Mouse (Mus musculus) left cerebral cortex, postnatal 14 days (tissue): Measurements from ENCODE around the gene Ripor2. TPM values are rescaled to one million over a fixed set of nuclear protein-coding genes. Genes with fewer than 3 reads are reported as not detected.
"Not testable (repeated sequence)": the region's sequence is repeated elsewhere in the genome, so short reads cannot be mapped to it uniquely, and the experiment has no call there.

Experiments used
- DNase-seq, 2 experiments: peaks; one replicate each; pipeline ENCODE4 v3.0.0; 2021 to 2022; ENCODE audit warnings: low spot score in 2 of 2, mixed read lengths in 1 of 2
- intact Hi-C: fragments of 180-260 bp; cut with DNase I; formaldehyde crosslinking; loops from one replicate; pipeline ENCODE4 v1.15.1; 2025
- total RNA-seq, 2 experiments: library from RNA; stranded (reverse); gene quantifications; 2 replicates each; pipeline ENCODE4 v1.2.3; 2021

The Ripor2 gene
- total RNA-seq, 2 experiments from 2014 or later = 74.2 to 75.5 TPM

GRCm38 (mm10) chr13:24734502-24734901 lies 152.5 kb downstream of the Ripor2 start:
- DNase-seq = no peak
- intact Hi-C loops = no loop called here

- no peak for DNase-seq
- intact Hi-C loops = no loop called here
Observed at GRCm38 (mm10) chr13:24735608-24736131, 153.7 kb downstream of the Ripor2 start.

- intact Hi-C loops = no loop called here
- no peak for DNase-seq
Observed at GRCm38 (mm10) chr13:24741028-24741427, 159.0 kb downstream of the Ripor2 start, which contains the start of gene Armh2. Gene Armh2 (plus strand): TSS chr13:24741232.

- intact Hi-C loops = no loop called here
- DNase-seq = no peak
Observed at GRCm38 (mm10) chr13:24747823-24748222, 165.8 kb downstream of the Ripor2 start.

DNA sequence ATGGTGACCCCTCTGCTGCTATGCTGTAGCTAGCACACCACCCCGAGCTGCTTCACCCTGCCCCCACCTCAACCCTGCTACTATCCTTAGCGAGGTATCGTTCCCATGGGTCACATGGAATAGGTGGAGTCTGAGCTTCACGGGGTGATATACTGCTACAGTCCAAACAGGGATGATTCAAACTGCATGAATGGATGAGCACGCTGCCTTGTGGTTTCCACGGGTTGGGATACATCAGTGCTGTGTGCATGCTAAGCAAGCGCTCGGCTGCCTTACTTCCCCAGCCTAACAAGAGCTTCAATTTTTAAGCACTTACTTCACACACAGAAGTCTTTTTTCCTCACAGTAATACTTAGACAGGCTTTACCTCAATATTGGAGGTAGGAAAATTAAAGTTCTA lies 168.8 kb downstream of the Ripor2 start:
- intact Hi-C loops = no loop called here
- DNase-seq = no peak

DNA sequence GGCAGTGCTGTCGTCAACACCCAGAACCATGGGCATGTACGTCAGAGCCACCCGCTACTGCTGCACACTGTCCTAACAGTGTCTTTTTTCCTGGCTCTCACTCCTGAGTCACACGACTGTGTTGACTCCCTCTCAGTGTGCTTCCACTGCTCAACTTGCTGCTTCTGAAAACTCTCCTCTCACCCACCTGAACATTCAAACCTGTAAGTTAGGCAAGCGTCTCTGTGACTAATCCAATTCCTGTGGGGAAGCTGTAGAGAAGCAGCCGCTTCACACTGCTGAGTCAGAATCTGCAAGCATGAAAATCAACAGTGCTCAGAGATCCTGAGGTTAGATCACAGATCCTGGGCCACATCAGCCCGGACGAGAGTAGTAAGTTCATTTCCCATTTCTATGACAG lies 169.4 kb downstream of the Ripor2 start:
- intact Hi-C loops = no loop called here
- DNase-seq = no peak

- intact Hi-C loops = no loop called here
- DNase-seq = no peak
Observed at GRCm38 (mm10) chr13:24756756-24757155, 174.8 kb downstream of the Ripor2 start.

GRCm38 (mm10) chr13:24757820-24758564 lies 176.0 kb downstream of the Ripor2 start:
- intact Hi-C loops = no loop called here
- no peak for DNase-seq

GRCm38 (mm10) chr13:24759451-24759850 lies 177.5 kb downstream of the Ripor2 start:
- intact Hi-C loops = no loop called here
- DNase-seq = no peak

GRCm38 (mm10) chr13:24760351-24760870 lies 178.4 kb downstream of the Ripor2 start:
- intact Hi-C loops = no loop called here
- DNase-seq = no peak

DNA sequence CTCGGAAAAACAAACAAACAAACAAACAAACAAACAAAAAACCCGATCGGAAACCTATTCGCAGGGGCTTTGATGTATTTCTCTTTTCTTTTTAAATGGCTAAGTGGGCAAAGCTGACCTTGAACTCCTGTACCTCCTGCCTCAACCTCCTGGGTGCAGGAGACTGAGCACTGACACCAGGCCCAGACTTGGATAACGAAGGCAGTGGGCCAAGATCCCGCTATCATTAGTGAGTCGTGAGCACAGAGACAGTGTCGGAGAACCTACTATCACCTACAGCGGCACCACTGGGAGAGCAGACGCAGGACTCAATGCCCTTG lies 179.1 kb downstream of the Ripor2 start:
- no peak for DNase-seq
- intact Hi-C loops = no loop called here

DNA sequence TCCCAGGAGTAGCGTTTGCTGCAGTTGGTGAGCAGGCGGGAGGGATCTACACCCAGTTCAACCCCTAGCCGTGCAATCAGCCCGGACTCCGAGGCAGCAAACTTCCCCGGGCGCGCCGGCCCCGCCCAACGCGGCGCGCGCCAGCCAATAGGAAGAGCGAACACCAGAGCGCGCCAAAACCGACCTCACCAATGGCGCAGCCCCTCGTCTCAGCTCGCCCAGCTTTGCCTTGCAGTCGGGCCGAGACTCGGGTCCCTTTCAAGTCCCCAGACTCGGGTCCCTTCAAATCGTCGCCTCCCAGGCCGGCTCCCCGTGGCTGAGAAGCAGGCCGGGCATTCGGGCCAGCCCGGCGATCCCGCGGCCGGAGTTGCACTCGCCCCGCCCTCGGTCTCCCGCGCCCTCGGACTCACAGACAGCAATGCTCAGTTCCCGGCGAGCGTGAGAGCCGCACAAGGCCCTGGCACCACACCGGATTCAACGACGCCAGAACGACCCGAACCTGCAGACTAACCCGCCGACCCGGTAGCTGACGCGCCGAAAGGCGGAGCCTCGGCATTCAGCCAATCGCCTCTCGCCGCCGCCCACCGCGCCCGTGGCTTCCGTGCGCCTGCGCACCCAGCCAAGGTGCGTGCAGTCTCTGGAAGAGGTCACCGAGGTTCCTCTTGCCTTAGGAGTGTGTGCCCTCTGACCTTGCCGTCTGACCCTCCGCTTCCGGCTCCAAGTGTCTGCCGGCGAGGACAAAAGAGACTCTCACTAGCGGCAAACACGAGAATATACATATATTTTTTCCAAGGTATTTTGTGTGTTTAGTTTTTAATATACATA lies 179.6 kb downstream of the Ripor2 start, which contains the start of gene Gmnn:
TSS of gene Gmnn (minus strand) at position 521 of the 825 bp plus-strand sequence.
- intact Hi-C loops = no loop called here
- DNase-seq = peak; percentile 70 to 81

- intact Hi-C loops = no loop called here
Observed at GRCm38 (mm10) chr13:24762254-24762653, 180.3 kb downstream of the Ripor2 start.

GRCm38 (mm10) chr13:24767809-24768208 lies 185.8 kb downstream of the Ripor2 start:
- DNase-seq, intact Hi-C loops: not testable (repeated sequence)

More at GRCm38 (mm10) chr13:24762254-24762653, 180.3 kb downstream of the Ripor2 start:
- no peak for DNase-seq

- intact Hi-C loops, DNase-seq: not testable (repeated sequence)
Observed at GRCm38 (mm10) chr13:24771482-24771881, 189.5 kb downstream of the Ripor2 start.

- intact Hi-C loops = loop anchor here (2.0 kb wide), 1 partner anchor 293 kb away; no protein-coding TSS in a partner anchor
Observed at GRCm38 (mm10) chr13:24776146-24776844, 194.3 kb downstream of the Ripor2 start.

GRCm38 (mm10) chr13:24778026-24778425 lies 196.0 kb downstream of the Ripor2 start:
- DNase-seq = no peak
- intact Hi-C loops = no loop called here

More at GRCm38 (mm10) chr13:24776146-24776844, 194.3 kb downstream of the Ripor2 start:
- DNase-seq = peak; percentile 62 to 86

DNA sequence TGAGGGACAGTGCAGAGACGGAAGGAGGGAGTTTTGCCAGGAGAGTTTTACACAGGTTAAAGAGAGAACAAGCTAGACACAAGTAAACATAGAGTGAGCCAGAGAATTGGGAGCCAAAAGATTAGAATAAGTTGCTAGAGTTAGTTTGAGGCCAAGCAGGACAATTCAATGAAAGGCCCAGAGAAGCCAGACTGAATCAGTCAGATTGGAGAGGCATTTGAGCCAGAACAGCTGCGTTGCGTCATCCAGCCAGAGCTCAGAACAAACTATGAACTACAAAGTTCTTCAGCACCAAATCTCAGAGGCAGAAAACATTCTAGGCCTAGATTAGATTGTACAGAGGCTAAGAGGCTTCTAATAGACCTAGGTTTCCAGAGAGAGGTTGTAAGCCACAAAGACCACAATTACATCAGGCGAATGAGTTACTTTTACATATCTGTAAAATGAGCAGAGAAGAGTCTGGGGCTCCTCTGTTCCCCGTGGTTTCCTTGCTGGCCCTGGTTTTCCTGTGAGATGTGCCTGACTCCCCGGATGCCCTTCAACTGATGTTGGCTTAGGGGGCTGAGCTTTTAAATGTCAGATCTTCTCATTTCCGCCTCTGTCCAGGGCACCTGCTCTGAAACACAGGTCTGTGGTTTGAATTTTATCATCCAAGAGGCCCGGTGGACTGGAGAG lies 196.9 kb downstream of the Ripor2 start:
- intact Hi-C loops = no loop called here
- DNase-seq = no peak

DNA sequence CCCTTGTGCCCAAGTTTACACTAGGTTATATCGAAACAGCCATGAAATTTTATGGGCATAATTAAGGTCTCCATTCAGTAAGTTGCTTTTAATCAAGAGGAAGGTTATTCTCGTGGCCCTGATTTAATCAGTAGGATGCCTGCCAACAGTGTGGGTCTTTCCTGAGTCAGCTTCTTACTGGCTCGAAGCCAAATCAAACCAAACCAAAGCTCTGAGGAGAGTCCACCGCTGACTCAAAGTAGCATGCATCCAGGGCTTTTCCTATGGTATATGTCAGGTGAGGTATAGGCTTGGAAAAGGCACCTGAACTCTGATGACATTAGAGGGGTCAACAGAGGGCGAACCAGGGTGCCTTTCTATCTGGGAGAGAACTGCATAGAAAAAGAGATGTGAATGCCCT lies 199.9 kb downstream of the Ripor2 start:
- DNase-seq = no peak
- intact Hi-C loops = no loop called here
